Mouse (Mus musculus) liver, embryonic 16.5 days (tissue): ENCODE data around the gene Arl15. TPM values are rescaled to one million over a fixed set of nuclear protein-coding genes. Genes with fewer than 3 reads are reported as not detected.

Experiments
- ATAC-seq: fragments of 200-750 bp; cut with Nextera tagmentation; 2 replicates; pipeline ENCODE4 v1.8.0; 2017; ENCODE audit warnings: low read depth, mild to moderate bottlenecking, moderate number of reproducible peaks, moderate library complexity
- H3K27ac ChIP-seq: fragments of 300-500 bp; sonication (generic); 2 replicates; pipeline ENCODE4 v1.5.1; 2014; ENCODE audit warnings: mild to moderate bottlenecking, low read length
- H3K27me3 ChIP-seq: fragments of 300-500 bp; sonication (generic); 2 replicates; pipeline ENCODE4 v1.6.1; 2014; ENCODE audit warnings: low read depth, low read length, mixed read lengths; ENCODE audit not compliant: control insufficient read depth, insufficient read depth
- H3K36me3 ChIP-seq: fragments of 300-500 bp; sonication (generic); 2 replicates; pipeline ENCODE4 v1.6.1; 2014; ENCODE audit warnings: mild to moderate bottlenecking; ENCODE audit not compliant: control insufficient read depth, insufficient read depth
- H3K4me1 ChIP-seq: fragments of 300-500 bp; sonication (generic); 2 replicates; pipeline ENCODE4 v1.6.1; 2014; ENCODE audit warnings: low read depth, low read length, mixed read lengths; ENCODE audit not compliant: control insufficient read depth
- H3K4me2 ChIP-seq: fragments of 300-500 bp; sonication (generic); 2 replicates; pipeline ENCODE4 v1.6.1; 2014; ENCODE audit warnings: low read depth, low read length, mixed read lengths
- H3K4me3 ChIP-seq: fragments of 300-500 bp; sonication (generic); 2 replicates; pipeline ENCODE4 v1.5.1; 2014; ENCODE audit warnings: low read depth, mild to moderate bottlenecking, low read length
- H3K9ac ChIP-seq: fragments of 300-500 bp; sonication (generic); 2 replicates; pipeline ENCODE4 v1.6.1; 2014; ENCODE audit warnings: low read depth, low read length
- H3K9me3 ChIP-seq: fragments of 300-500 bp; sonication (generic); replicated peaks from 2 replicates; pipeline ENCODE4 v1.6.1; 2016; ENCODE audit warnings: low read length; ENCODE audit not compliant: control insufficient read depth
- WGBS: fragments of 180-500 bp; shearing (Covaris S2); extraction: QIAGEN DNeasy Blood & Tissue Kit; methylation state at CpG from one replicate; pipeline ENCODE4 v1.1.7; 2014; ENCODE audit not compliant: insufficient replicate concordance; 5-methylcytosine and 5-hydroxymethylcytosine counted together
- polyA plus RNA-seq: library from polyadenylated mRNA; unstranded; fragments of >200 nt; fragmentation: Nextera tagmentation; extraction: Ambion mirVana; gene quantifications from 2 replicates; pipeline ENCODE4 v1.2.1, GENCODE M21; 2015

Arl15 gene
- polyA plus RNA-seq, 1 experiment from 2014 or later: 2.9 TPM

DNA sequence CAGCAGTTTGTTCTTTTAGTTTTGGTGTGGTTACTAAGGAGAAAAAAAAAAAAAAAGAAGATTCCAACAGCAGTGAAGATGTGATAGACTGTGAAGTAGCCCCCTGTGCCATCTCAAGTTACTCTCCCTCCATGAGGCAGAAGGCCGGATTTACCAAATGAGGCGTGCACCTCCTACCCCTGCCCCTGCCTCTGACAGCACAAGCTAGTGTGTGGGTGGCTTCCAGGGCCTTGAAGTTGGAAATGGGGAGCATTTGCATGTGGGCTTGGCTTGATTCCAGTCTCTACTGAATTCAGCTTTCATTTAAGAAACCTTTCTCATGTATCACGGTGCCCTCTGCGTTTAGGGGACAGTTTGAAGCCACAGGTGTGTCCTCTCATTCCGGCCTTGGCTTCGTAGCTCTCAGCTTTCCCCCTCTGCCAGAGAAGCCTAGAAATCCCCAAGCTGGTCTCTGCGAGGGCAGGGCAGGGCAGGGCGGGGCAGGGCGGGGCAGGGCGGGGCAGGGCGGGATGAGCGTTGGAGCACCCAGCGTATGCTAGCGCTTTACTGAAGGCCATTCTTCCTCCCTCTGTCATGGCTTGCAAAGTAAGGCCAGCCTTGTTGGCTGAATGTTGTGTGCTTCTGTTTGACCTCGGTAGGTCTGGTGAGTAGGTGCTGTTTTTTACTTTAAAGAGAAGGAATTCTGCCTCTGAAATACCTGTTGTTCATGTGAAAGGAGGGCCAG lies 21.6 kb downstream of the Arl15 start:
- Histone ChIP-seq H3K27ac (no peak overlapping the region), H3K4me3 (no peak overlapping the region), H3K36me3 (no peaks in the 10 kb centered on the region), H3K9ac (0 out of 2 replicates have a peak overlapping the region, but pooled peaks have one; percentile 4), H3K4me1 (peaks cover 34% of the 10 kb centered on the region), H3K9me3 (no peaks in the 10 kb centered on the region), H3K4me2 (peak overlapping the region; percentile 45), H3K27me3 (no peaks in the 10 kb centered on the region)
- peak; percentile 92 for ATAC-seq
- WGBS: 45% methylated on average over 15 of the region's 15 CpGs

DNA sequence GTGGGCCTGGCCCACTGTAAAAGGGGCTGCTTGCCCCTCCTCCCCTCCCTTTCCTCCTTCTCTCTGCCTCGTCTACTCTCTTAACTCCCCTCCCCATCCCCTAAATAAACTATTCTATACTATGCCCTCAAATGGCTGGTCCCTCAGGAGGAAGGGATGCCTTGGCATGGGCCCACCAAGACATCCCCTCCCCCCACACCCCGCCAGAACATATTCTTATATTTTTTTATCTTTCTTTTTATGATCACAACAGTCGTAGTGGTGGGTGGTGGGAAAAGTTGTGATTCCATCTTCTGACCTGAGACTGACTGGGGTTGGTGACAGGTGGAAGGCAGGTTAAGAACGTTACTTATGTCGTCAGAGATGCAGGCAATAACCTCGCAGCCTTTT lies 22.1 kb downstream of the Arl15 start:
- no peak overlapping the region for H3K9ac ChIP-seq
- WGBS: 66% methylated on average over 6 of the region's 6 CpGs
- H3K27ac ChIP-seq: no peak overlapping the region
- no peaks in the 10 kb centered on the region for H3K9me3 ChIP-seq
- H3K4me1 ChIP-seq: peaks cover 34% of the 10 kb centered on the region
- no peaks in the 10 kb centered on the region for H3K27me3 ChIP-seq
- peak overlapping the region; percentile 45 for H3K4me2 ChIP-seq
- no peaks in the 10 kb centered on the region for H3K36me3 ChIP-seq
- no peak overlapping the region for H3K4me3 ChIP-seq
- ATAC-seq: no peak

DNA sequence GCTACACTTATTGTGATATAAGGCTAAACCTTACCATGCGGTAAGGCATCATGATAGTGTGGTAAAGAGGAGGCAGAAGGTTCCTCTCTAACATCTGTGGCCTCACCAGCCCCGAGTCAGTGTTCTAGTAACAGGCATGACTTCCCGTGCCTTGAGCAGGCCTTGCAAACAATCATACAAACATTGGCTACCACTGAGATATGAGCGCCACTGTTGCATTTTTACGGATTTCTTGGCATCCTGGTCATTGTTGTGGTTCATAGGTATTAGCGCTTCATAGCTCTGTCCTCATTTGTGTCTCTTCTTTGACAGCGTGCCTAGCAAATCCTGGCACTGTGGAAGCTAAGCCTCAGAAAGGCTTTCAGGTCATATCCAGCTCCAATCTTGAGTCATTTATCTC lies 24.7 kb downstream of the Arl15 start:
- H3K27ac ChIP-seq: no peak overlapping the region
- no peaks in the 10 kb centered on the region for H3K9me3 ChIP-seq
- no peaks in the 10 kb centered on the region for H3K27me3 ChIP-seq
- H3K36me3 ChIP-seq: no peaks in the 10 kb centered on the region
- peaks cover 27% of the 10 kb centered on the region for H3K4me1 ChIP-seq
- no peak overlapping the region for H3K9ac ChIP-seq
- H3K4me3 ChIP-seq: no peak overlapping the region
- no peak overlapping the region for H3K4me2 ChIP-seq
- 80% methylated on average over 7 of the region's 7 CpGs for WGBS
- ATAC-seq: no peak

DNA sequence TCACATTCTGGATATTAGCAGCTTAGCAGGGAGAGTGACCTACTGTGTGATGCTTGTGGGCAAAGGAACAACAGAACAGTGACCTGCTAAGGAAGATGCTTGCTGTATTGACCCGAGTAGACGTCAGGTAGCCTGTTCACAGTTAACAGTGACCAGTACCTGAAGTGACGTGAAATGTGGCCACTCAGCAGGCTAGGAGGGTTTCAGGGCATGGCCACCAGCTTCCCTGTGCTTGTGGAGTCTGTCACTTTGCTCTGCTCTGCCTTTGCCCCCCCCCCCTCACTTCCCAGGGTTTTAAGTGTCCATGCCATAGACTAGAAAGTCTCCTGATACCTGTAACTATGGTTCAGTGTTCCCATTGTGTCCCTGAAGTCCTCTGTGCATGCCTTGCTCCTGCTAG lies 25.9 kb downstream of the Arl15 start:
- H3K27ac ChIP-seq: no peak overlapping the region
- 71% methylated on average over 3 of the region's 3 CpGs for WGBS

DNA sequence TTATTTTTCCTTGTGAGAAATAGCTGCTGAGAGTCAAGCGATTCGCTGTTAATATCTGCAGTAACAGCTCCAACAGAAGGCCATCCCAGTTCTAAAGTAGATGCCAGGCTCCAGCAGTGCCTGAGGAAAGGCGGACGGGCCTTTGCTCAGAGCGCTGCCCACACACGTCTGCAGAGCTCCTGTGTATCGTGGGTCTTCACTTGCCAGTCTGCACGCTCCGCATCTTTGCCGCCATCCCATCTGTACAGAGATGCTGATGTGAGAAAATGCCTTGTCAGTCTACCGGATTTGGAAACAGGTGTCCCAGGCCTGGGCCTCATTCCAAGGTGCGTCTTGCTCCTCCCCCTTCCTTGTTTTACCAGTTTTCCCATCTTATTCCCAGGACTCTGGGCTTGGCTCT lies 27.6 kb downstream of the Arl15 start:
- H3K4me2 ChIP-seq: no peak overlapping the region
- H3K4me1 ChIP-seq: peaks cover 2% of the 10 kb centered on the region
- no peak overlapping the region for H3K27ac ChIP-seq
- no peaks in the 10 kb centered on the region for H3K36me3 ChIP-seq
- no peak overlapping the region for H3K4me3 ChIP-seq
- ATAC-seq: no peak
- H3K9ac ChIP-seq: no peak overlapping the region
- no peaks in the 10 kb centered on the region for H3K9me3 ChIP-seq
- WGBS: 88% methylated on average over 12 of the region's 12 CpGs
- no peaks in the 10 kb centered on the region for H3K27me3 ChIP-seq

More for the DNA sequence above, 25.9 kb downstream of the Arl15 start:
- H3K36me3 ChIP-seq: no peaks in the 10 kb centered on the region
- H3K9ac ChIP-seq: no peak overlapping the region
- H3K4me3 ChIP-seq: no peak overlapping the region
- H3K27me3 ChIP-seq: no peaks in the 10 kb centered on the region
- no peaks in the 10 kb centered on the region for H3K9me3 ChIP-seq
- H3K4me2 ChIP-seq: no peak overlapping the region
- ATAC-seq: no peak
- H3K4me1 ChIP-seq: peaks cover 19% of the 10 kb centered on the region

DNA sequence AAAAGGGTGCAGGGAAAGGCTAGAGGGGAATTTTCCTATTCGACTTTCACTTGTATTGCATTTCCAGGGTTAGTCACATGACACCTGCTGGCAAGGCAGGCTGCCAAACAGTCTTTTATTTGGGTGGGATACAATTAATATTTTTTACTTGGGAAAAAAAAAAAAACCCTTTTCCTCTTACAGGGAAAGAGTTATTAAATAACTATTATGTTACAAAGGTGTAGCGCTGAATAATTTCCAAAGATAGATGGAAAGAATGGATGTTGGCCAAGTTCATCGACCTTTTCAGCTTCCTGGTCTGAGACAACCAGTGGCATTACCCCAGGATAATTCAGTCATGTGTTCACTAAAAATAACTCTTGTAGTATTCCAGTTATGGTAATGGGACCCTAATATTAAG lies 29.7 kb downstream of the Arl15 start:
- Histone ChIP-seq H3K9me3 (no peaks in the 10 kb centered on the region), H3K9ac (no peak overlapping the region), H3K4me2 (no peak overlapping the region), H3K4me1 (no peaks in the 10 kb centered on the region), H3K36me3 (no peaks in the 10 kb centered on the region), H3K27ac (no peak overlapping the region), H3K27me3 (no peaks in the 10 kb centered on the region), H3K4me3 (no peak overlapping the region)
- no peak for ATAC-seq
- 83% methylated on average over 3 of the region's 3 CpGs for WGBS

DNA sequence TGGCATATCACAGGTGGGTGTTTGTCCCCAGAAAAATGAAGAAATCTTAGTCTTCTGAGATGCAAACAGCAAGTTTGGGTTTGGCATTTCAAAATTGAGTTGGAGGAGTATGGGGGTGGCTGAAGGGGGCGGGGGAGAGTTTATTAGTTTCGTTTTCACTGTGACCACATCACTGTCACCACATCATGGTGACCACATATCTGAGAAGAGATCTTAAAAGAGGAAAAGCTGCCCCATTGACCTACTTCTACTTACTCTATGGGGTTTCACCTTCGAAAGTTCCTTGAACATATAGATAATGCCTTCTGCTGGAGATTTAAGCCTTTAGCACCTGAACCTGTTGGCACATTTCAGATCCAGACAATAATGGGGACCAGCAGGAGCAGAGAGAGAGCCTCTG lies 34.3 kb downstream of the Arl15 start:
- Histone ChIP-seq H3K27me3 (no peaks in the 10 kb centered on the region), H3K27ac (no peak overlapping the region), H3K9ac (no peak overlapping the region), H3K4me1 (peaks cover 7% of the 10 kb centered on the region), H3K4me2 (no peak overlapping the region), H3K4me3 (no peak overlapping the region), H3K9me3 (no peaks in the 10 kb centered on the region), H3K36me3 (no peaks in the 10 kb centered on the region)
- no peak for ATAC-seq
- WGBS: 24% methylated on average over 3 of the region's 3 CpGs

DNA sequence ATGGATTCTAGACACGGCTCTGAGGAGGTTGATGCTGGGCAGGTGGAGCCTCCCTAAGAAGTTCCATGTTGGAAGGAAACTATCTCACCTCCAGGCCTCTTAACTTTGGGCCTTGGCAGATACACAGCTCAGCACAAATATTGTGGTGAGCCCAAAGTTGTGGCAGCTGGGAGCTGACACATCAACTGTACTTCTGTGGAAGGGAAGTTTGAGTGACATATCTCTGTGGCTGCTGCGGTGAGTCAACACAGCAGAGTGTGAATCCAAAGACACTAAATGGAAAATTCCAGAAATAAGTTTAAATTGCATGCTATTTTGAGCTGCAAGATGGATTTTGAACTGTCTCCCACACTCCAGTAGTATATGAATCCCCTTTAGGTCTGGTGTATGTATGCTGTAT lies 34.8 kb downstream of the Arl15 start:
- WGBS: 56% methylated on average over 2 of the region's 2 CpGs
- Histone ChIP-seq H3K36me3 (no peaks in the 10 kb centered on the region), H3K9ac (no peak overlapping the region), H3K27ac (no peak overlapping the region), H3K4me3 (no peak overlapping the region), H3K4me1 (peaks cover 7% of the 10 kb centered on the region), H3K27me3 (no peaks in the 10 kb centered on the region), H3K9me3 (no peaks in the 10 kb centered on the region), H3K4me2 (no peak overlapping the region)
- ATAC-seq: no peak

DNA sequence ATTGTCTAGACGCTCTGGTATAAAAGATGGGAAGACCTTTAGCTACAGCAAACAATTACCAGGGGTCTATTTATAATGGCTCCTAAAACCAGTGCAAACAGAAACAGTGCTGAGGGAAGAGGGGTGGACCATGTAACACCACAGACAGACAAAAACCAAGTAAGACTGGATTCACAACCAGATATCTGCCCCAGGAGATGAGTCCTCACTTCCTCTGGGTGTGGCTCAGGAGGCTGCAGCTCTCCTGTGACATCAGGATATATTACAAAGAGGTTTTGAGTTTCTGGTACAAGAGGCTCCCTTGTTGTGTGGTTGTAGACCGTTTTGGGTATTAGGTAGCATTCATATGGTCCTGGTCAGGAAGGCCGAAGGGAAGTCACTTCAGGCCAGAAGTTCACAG lies 36.5 kb downstream of the Arl15 start:
- Histone ChIP-seq H3K27me3 (no peaks in the 10 kb centered on the region), H3K9ac (no peak overlapping the region), H3K27ac (no peak overlapping the region), H3K36me3 (no peaks in the 10 kb centered on the region), H3K4me3 (no peak overlapping the region), H3K4me2 (no peak overlapping the region), H3K4me1 (peaks cover 7% of the 10 kb centered on the region), H3K9me3 (no peaks in the 10 kb centered on the region)
- ATAC-seq: no peak
- 66% methylated on average over 3 of the region's 3 CpGs for WGBS
